Mouse (Mus musculus): ENCODE measurements around the gene Spryd7. TPM values are rescaled to one million over a fixed set of nuclear protein-coding genes. Genes with fewer than 3 reads are reported as not detected.

The Spryd7 gene
- total RNA-seq, 4 experiments from 2014 or later = 45.9 to 52.8 (median 49.5) TPM

DNA sequence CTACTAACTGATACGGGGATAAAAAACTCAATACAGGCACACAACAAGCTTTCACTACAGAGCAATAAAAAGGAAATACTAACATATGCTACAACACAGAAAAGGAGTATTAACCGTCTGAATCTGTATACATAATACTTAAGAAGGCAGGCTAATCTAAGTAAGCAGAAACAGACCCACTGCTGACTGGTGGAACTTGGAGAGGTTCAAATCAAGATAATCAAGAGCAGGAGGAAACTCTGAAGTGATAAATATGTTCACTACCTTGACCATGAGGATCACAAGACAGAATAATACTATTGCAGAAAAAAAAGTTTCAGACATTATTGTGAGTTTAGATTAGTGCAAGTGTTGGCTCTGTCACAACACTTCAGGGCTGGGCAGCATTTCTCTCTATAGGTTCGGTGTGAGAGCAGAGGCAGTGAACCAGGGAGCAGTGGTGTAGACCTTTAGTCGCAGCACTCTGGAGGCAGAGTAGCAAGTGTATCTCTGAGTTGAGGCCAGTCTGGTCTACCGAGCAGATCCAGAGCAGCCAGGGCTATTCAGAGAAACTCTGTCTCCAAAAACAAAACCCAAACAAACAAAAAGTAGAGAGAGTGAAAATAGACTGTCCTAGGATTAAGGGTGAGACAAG is 19.9 kb downstream of the Spryd7 start:
- DNase-seq (ENCODE audit: low spot score in 2 of 2) = no peak

DNA sequence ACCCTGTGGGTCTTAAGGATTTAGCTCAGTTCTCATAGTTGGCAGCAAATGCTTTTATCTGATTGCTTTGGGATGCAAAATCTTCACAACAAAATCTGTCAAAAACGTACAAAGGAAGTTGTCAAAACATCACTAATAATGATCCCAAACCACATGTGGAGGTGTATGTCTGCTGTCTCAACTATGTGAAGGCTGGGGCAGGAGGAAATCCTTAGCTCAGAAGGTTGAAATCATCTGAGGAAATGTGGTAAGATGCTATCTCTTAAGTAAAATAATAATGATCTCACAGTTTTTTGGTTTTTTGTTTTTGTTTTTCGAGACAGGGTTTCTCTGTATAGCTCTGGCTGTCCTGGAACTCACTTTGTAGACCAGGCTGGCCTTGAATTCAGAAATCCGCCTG is 20.9 kb downstream of the Spryd7 start:
- no peak for DNase-seq (ENCODE audit: low spot score in 2 of 2)

DNA sequence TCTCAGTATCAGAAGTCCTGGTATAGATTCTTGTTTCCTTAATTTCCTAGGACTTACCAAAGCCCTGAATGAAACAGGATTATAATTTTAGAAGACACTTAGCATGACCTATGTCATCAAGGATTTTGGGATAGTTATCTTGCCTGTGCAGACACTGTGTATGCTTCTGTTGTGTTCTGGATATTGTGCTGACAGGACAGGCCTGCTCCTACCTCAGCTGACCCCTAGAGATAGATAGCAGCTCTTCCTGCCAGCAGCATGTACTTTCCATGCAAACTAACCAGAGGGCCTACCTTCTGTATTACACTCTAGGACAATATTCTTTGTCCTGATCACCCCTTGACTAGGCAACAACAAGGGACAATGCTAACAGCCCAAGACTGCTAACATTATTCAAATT is 25.7 kb downstream of the Spryd7 start:
- DNase-seq (ENCODE audit: low spot score in 2 of 2) = no peak

DNA sequence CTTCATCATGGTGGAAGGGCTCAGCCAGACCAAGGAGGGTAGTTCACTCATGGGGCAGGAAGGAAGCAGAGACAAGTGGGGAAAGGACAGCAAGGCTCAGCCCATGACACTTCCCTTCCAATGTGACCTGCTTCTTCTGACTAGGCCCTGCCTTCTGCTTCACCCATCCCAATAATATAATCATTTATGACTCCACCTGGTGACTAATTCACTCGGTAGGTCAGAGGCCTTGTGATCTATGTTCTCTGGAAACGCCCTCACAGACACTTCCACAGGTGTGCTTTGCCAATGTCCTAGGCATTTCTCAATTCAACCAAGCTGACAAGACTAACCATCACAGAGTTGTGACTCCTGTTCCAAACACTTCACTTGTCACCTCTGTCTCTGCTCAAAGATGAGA is 26.3 kb downstream of the Spryd7 start:
- DNase-seq (ENCODE audit: low spot score in 2 of 2) = no peak

DNA sequence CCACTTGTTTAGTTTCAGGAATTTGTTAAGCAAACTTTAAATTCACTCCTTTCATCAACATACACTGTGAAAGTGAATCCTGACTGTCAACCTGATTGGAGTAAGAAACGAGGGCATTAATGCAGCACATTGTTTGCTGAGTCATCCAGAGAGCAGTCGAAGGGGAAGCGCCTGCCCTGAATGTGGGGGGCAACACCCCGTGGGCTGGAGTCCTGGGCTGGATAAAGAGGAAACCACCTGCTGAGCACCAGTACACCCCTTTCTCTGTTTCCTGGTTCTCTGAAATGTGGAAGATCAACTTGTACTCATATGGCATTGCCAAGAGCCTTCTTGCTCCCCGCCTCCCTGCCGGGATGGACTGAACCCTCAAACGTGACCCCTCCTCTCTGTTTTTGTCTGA is 27.2 kb downstream of the Spryd7 start:
- no peak for DNase-seq (ENCODE audit: low spot score in 2 of 2)

DNA sequence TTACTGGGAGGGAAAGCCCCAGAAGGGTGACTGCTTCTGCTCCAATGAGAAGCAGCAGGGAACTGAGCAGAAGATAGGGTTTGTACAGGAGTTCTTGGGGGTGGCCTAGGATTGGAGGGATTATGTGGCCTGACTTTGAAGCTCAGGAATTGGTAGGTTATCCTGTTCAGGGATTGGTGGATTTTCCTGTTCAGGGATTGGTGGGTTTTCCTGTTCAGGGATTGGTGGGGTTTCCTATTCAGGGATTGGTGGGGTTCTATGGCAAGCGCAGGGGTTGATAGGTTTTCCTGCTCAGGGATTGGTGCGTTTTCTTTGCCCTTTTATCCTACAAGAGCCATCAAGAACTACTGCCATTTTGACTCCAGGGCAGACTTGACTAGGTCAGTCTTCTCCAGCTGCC is 30.7 kb downstream of the Spryd7 start:
- DNase-seq (ENCODE audit: low spot score in 2 of 2) = no peak

DNA sequence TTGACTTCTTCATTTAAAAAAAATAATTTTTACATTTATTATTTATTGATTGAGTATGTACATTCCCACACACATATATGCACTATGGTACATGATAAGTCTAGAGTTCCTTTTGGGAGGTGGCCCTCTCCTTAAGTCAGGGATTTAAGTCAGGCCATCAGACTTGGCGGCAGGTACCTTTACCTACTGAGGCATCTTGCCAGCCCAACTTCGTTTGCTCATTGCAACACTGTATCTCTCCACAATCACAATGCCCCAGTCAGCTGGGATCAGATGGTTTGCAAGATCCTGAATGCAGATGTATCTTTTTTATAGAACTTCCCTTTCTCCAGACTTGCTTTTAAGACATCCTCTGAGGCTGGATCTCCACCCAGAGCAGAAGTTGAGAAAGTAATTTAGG is 32.9 kb downstream of the Spryd7 start:
- DNase-seq (ENCODE audit: low spot score in 2 of 2) = no peak

DNA sequence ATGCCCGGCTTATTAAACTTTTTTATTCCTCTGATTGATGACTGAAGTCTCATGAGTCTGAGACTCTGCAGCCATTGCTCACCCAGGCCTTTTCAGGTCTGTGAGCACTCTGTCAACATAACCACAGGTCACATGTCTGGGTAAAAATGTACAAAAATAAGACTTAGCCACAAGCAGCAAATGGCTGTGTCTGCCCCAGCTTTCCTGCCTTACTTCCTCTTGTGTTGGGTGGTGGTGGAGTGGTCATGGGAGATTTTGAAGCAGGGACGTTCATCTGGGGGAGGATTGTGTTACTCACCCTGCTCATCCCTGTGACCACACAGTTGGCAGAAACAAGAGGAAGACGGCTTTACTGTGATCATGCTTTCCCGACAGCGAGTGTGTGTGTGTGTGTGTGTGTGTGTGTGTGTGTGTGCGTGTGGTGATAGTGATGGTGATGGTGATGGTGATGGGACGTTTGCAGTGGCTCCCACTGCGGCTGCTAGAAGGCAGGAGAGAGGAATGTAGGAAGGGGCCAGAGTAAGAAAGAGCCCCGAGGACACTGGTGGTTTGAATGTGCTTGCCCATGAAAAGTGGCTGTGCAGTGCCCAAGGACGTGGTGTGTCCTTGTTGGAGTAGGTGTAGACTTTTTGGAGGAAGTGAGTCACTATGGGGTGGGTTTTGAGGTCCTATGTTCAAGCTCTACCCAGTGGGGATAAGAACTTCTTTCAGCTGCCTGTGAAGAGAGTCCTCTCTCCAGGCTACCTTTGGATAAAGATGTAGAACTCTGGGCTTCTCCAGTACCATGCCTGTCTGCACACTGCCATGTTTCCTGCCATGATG is 37.8 kb downstream of the Spryd7 start:
- no peak for DNase-seq (ENCODE audit: low spot score in 2 of 2)

DNA sequence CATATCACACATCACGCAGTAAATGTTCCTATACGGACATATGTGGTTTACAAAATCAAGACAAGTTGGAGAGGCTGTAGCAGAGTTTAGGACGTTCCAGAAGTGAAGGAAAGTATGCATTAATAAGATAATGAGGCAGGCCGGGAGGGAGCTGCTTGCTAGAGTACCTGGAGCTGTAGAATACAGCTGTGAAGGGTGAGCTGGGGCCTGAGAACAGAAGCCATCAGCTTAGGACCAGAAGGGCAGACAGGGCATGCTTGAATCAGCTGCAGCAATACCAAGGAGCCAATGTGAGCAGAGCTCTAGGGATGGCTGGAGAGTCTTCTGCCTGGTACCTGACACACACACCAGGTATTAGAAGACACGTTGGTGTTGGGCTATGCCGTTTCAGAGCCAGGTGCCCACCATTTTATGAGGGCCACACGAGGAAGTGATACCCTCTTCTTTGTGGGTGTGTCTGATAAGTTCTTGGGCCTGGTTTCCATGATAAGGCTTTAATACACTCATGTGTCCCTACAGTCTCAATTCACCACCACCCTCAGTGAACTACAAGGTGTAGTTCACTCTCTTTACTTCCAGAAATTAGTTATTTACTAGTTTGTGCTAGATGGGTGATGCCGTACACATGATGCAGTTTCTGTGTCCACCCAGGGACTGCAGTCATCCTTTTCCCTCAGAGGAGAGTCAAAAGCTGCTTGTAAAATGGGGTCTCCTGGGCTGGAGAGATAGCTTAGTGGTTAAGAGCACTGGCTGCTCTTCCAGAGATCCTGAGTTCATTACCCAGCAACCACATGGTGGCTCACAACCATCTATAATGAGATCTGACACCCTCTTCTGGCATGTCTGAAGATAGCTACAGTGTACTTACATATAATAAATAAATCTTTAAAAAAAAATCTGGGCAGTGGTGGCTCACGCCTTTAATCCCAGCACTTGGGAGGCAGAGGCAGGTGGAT is 39.9 kb downstream of the Spryd7 start:
- no peak for DNase-seq (ENCODE audit: low spot score in 2 of 2)

DNA sequence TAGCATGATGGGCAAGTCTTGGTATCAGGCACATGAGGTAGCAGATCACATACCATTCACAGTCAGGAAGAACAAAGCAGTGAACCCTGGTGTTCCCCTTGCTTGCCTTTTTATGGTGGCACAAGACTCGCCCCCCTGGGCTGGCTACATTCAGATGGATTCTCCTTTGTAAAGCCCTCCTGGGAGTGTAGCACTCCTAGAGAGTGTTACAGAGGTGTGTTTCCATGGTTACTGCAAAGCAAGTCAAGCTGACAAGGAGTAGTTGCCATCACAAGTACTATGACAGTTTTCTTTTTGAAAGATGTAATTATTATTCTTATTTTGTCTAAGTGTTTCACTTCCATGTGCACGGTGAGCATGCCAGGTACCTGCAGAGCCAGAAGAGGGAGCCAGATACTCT is 45.2 kb downstream of the Spryd7 start:
- DNase-seq (ENCODE audit: low spot score in 2 of 2) = no peak

DNA sequence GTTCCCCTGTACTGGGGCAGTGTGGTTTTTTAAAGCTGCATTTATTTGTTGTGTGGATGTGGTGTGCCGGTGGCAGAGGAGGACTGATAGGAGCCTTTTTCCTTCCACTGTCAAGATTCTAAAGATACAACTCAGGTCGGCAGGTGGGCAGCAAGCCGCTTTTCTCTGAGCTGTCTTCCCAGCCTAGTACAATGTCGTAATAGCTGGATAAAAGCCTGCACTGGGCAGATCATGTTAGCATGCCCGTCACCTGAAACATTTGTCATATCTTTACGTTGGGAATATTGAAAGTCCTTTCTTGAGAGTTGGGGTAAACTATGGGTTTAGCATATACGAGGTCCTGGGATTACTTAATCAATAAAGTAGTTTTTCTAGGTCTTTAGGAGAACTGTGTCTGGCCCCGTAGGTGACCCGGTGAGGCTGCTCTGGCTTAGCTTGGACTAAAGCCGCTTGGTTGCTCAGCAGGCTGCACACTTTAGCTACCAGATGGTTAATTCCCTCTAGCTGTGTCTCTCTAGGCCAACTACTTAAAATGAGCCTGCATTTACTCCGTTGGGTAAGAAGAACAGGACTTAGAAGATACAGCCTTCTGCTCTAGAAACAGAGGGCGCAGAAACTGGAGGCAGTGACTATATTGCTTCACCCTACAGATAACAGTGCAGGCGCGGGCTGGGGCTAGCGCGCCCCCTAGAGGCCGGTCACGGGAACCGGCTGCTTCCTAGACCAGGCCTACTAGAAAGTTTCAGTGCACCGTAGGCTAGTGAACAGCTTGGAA is 58.8 kb downstream of the Spryd7 start:
- DNase-seq (ENCODE audit: low spot score in 2 of 2) = peak; percentile 15 to 73

DNA sequence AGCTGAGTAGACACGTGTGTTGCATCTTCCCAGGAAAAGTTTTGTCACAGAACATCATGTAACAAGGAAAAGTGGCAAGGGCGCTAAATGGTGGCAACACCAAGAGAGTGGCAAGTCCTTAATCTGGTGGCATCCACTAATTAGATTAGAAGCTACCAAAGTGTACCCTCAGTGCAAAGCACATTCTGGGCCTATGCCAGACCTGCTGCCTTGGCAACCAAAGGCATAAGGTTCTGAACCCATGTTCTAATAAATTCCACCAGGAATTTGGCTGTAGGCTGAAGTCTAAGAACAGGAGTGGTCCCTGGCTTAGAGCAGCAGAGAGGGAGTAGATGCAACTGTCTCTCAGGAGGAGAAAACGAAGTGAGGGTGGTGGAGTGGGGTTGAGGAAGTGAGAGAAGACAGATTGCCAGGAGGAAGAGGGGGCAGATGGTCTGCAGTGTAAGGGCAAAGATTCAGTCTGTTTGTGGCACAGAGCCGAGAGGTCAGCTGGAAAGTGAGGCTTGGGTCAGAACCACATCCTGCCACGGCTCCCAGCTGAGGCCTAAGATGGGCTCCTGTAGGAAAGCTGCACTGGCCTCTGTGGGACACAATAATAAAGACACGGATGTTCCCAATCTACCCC is 63.1 kb downstream of the Spryd7 start:
- DNase-seq (ENCODE audit: low spot score in 2 of 2) = no peak

Other genes starting within 250 kb of the Spryd7 start
- 1 to 10 TPM in 2 of 4 experiments, under 1 TPM in 2; 0.35 to 4.4 (median 2.2) TPM for gene Arl11, start 247.1 kb downstream of the Spryd7 start, total RNA-seq (2022)
- gene Ebpl, start 196.4 kb downstream of the Spryd7 start, total RNA-seq (2022) = 1 to 10 TPM; 5.9 to 7.0 (median 6.4) TPM
- gene Kpna3, start 117.0 kb downstream of the Spryd7 start, total RNA-seq (2022) = 10 to 100 TPM; 67.0 to 79.4 (median 71.3) TPM
- gene Trim13, start 41.4 kb upstream of the Spryd7 start, total RNA-seq (2022) = 10 to 100 TPM; 11.3 to 15.1 (median 14.5) TPM
- gene Kcnrg, start 50.6 kb upstream of the Spryd7 start, total RNA-seq (2022) = 1 to 10 TPM in 1 of 4 experiments, under 1 TPM in 3; 0.43 to 1.5 (median 0.71) TPM